Mouse (Mus musculus) T-cell, adult 2 months (primary cell): ENCODE results near the gene Sptbn4.

Source experiments
- DNase-seq: peaks from one replicate; pipeline ENCODE4 v3.0.0; 2022; ENCODE audit warnings: low spot score

The Sptbn4 gene

DNA sequence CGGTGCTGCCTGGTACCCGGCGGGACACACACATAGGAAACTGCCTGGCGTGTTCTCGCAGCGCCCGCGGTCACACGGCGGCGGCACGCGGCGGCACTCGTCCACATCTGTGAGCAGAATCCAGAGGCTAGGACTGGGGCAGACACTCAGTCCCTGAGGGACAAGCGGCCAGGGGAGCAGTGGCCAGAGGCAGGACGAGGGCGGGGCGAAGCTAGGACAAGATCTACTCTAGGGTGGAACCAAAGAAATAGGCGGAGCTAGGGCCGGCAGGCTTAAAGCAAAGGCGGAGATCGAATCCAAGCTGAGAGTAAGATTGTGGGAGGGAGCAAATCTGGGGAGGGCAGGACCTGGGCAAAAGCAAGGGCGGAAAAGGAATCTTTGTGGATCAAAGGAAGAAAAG, 121.8 kb downstream of the Sptbn4 start:
- no peak for DNase-seq

DNA sequence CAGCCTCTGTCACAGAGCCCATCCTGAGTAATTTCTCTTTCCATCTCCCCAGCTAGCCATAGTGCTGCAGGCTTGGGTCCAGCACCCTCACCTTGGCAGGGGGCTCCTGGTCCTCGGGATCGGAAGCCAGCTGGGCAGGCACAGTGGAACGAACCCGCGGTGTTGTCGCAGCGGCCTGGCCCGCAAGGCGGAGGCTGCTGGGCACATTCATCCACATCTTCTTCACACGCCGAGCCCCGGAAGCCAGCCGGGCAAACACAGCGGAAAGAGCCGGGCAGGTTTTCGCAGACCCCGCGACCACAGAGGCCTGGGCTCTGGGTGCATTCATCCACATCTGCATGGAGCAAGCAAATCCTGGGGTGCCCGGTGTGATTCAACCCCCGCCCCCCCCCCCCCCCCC, 122.6 kb downstream of the Sptbn4 start:
- DNase-seq: no peak

DNA sequence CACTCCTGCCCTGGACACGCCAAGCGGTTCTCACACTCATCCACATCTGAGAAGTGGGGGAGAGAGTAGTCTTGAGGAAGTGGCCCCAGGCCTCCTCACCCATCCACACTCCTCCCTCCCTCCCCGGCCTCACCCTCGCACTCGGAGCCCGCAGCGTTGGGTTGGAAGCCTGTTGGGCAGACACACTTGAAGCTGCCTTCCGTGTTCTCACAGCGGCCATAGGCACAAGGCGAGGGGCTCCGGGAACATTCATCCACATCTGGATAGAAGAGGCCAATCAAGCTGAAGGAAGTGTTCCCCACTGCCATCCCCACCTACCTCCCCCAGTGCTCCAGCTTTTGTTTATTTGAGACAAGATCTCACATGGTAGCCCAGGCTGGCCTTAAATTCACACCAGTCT, 123.3 kb downstream of the Sptbn4 start:
- no peak for DNase-seq

DNA sequence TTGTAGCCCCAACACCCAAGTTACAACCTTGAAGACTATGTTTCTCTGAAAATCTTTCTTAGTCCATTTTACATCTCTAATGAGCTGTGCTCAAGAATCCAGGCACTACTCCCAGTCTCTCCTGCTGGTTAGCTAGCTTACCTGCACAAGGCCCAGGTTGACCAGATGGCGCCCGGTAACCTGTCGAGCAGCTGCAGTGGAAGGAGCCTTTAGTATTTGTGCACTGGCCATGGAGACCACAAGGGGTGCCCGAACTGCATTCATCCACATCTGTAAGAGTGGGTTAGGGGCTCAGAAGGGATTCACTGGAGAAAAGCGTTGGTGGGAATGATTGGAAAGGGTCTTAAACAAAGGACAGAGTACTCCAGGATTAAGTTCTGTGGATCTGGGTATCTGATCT, 124.5 kb downstream of the Sptbn4 start:
- DNase-seq: no peak

DNA sequence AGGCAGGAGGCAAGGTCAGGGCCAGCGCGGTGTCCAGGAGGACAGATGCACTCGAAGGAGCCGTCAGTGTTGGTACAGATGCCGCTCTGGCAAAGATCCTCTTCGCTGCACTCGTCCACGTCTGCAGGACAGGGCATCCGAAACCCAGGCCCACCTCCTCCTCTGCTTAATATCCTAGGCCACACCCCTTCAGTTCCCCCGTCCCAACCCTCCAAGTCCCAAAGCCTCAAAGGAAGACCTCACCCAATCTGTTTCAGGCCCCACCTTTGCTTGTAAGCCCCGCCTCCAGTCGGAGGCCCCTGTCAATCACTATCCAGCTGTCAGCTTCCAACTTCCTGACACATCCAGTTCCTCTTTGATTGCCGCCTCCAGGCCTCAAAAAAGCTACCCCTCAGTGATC, 125.2 kb downstream of the Sptbn4 start:
- DNase-seq: no peak

DNA sequence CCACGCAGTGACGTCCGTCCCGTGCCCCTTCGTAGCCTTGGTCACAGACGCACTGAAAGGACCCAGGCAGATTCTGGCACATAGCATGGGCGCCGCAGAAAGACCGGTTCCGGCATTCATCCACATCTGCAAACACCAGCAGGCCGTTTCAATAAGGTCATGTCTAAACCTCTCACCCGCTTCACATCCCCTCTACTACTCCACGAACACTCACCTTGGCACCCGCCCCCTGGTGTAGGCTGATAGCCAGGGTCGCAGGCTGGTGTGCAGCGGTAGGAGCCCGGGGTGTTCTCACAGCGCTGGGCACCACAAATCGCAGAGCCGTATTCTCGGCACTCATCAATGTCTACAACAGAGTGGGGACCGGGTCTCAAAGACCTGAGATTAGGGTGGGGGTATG, 128.1 kb downstream of the Sptbn4 start:
- DNase-seq: no peak

DNA sequence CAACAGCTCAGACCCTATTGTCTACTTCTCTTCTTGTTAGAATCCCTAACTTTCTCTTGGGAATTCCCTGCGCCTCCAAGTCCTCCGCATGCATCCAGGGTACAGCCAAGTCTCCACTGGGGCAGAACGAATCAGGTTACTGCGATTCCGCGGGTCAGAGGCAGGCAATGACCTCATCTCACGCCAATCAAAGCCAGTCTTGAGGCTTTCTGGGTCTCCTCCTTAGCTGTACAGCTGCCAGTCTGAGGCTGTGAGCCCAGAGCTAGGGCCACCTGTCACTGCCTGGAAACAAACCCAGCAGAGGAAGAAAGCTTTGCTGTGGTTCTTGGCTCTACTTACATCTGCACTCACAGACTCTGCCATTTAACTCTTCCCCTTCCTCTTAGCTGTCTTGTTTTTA, 131.5 kb downstream of the Sptbn4 start:
- no peak for DNase-seq

DNA sequence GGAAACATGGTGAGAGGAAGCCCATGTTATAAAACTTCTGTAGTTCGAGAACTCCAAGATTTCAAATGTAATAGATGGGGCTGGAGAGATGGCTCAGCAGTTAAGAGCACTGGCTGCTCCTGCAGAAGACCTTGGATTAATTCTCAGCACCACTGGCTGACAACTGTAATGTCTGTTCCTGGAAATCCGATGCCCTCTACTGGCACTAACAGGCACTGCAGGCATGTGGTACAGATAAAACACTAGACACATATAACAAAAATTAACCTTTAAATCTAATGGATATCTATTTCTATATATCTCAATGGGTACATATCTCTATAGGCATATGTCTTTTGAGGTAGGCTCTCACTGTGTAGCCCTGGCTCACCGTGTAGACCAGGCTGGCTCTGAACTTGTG, 133.1 kb downstream of the Sptbn4 start:
- DNase-seq: no peak

DNA sequence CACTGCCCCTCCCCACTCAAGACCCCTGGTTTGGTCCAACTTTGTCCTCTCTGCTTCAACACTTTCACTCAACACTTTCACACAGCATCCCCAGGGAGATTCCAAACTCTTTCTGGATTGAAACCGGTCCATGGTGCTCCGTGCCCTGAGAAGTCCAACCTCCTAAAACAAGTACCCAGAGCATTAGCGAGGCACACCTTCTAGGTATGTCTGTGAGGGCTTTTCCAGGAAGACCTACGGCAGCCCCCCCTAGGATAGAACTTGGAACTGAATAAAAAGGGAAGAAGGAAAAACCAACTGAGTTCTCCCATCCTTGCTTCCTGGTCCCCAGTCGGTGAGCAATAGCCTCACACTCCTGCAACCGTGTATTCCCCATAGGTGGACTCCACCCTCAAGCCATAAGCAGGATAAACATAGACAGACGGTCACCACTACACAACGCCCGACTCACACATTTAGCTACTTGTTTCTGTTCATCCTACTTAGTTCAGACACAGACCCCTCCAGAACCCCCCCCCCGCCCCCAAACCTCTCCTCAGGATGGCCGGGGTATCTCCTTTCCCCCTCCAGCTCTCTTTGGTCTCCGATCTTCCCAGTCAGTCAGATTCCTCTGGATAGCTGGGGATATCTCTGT, 135.7 kb downstream of the Sptbn4 start:
- no peak for DNase-seq

DNA sequence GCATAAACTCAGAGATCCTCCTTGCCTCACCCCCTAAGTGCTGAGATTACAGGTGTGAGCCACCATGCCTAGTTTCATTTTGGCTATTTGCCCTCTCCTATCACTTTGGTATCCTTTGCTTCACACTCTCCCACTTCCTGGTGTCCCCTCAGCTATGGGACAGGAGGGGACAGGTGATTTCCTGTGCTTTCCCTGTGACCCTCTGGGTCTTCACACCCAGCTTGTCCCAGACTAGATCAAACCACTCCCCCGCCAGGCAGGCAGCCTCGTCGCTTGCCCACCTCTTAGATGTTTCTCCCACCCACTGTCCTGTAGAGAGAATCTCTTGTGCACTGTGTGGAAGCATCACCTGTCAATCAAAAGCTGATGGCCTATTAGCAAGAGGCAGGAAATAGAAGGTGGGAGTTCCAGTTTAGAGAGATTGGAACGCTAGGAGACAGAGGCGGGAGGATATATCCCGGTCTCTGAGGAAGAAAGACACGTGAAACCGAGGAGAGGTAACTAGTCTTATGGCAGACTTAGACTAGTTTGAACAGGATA, 136.4 kb downstream of the Sptbn4 start:
- DNase-seq: no peak

DNA sequence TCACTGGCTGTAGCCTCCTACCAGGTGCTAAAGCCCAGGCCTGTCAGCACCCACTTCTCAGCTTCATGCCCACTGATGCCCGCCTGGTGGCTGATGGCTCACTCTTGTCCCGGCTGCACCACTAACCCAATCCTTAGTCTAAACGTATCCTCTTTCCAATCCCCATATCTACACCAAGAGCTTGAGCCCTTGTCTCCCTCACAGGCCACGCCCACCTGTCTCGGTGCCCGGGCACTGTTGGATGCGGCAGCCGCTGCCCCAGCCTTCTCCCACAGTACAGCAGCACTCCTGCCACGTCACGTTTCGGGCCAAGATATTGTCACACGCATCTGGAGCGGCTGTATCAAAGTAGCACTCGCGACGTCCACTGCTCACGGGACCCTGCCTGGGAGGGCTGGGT, 137.2 kb downstream of the Sptbn4 start:
- no peak for DNase-seq

DNA sequence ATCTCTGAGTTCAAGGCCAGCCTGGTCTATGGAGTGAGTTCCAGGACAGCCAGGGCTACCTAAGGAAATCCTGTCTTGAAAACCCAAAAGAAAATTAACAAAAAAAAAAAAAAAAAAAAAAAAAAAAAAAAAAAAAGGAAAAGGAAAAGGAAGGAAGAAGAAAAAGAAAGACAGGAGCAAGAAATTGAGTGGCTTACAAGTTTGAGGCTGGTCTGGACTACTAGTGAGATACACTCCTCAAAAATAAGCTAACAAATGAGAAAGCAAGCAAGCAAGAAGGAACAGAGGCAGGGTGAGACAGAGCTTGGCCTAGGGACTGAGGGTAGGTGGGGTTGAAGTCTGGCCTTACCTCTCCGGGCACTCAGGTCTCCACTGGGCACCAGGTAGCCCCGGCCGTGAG, 137.7 kb downstream of the Sptbn4 start:
- DNase-seq: no peak

DNA sequence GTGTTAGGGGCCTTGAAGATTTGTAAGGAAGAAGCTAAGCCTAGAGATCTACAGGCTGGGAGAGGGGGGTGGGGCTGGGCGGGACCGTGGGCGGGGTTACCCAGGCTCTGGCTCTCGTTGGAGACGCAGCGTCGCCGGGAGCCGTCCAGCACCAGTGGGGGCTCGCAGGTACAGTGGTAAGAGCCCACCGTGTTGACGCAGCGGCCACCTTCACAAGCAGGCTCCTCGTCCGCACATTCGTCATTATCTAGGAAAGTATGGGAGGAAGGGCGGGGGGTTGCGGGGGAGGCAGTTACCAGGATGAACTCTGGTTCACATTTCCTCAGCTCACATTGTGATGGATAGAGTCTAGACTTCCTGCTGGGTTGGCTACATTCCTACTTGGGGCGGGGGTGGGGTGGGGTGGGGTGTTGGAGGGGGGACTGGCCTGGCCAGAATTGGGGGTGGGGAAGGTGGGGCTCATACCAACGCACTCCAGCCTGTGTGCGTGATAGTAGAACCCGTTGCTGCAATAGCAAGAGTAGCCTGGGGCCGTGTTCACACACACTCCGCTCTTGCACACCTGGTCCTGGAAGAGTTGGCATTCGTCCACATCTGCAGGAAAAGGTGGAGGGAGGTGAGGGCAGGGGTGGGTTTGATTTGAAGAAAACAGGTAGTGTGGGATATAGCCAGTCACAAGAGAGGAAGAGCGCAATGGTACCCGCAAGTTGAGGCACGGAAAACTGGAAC, 138.5 kb downstream of the Sptbn4 start:
- DNase-seq: no peak

DNA sequence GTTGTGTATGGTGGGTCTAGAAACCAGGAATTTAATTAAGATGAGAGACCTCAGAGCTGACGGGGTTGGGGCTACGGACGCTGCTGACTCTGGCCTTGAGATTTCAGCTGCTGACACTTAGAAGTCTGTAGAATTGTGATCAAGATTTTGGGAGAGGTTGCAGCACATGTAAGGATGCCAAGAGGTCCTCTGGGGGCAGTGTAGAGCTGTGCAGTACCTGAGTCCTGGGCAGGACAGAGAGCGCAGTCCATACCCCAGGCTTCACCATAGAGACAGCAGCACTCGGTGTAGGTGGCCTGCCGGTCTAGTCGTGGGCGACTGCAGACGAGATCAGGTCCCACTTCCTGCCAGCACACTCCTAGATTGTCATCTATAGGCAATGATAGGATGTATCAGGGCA, 139.9 kb downstream of the Sptbn4 start:
- DNase-seq: no peak
